ENCODE assay signal across 8 mouse cellular contexts in the genomic region with DNA sequence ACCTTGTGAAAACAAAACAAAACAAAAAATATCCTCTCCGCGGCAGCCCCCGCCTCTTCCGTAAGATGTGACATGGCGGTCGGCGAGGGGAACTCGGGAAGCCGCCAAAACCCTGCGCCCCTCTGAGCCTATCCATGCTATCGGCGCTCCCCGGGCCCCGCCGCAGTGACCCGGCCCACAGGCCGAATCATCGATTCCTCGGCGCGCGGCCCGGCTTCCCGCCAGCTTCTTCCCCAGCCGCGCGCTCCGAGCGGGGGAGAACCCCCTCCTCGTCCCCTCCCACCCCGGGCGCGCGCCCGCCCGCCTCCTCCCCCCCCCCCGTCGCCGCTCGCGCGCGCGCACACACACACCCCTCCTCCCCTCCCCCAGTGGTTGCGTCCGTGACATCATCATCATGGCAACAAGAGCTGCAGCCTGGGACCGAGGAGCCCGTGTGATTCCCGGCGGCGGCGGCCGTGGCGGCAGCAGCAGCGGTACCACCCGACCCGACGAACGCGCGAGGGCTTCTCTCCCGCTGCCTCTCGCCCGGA. TPM values are rescaled to one million over a fixed set of nuclear protein-coding genes. Genes with fewer than 3 reads are reported as not detected.
A peak's percentile ranks its signal among the peaks of the same experiment; 100 is the strongest.
DNase-seq lines count a peak whose midpoint lies in the region; ATAC-seq lines count a peak whose summit lies in the region.

A gene (plus strand): TSS at position 383 of the 530 bp plus-strand sequence.

- peak within 1 kb of the TSS; percentile 98 for H3K27ac ChIP-seq in brown adipose tissue, adult 24 weeks (replicated peaks; ENCODE audit: low read depth, low read length)
- peak within 1 kb of the TSS; percentile 97 for H3K27ac ChIP-seq in forebrain, embryonic 10.5 days
- H3K27ac ChIP-seq in heart, embryonic 14.5 days (replicated peaks in 1 of 2; ENCODE audit: control insufficient read depth in 1 of 2, insufficient read depth in 1 of 2, low read depth in 2 of 2, low read length in 2 of 2), result peak within 1 kb of the TSS; percentile 98 to 99
- peak within 1 kb of the TSS; percentile 96 for H3K27ac ChIP-seq in liver, embryonic 12.5 days

- peak within 1 kb of the TSS; percentile 97 for H3K4me3 ChIP-seq in brown adipose tissue, adult 24 weeks (ENCODE audit: insufficient read depth, low read depth, low read length)
- peak within 1 kb of the TSS; percentile 91 for H3K4me3 ChIP-seq in forebrain, embryonic 10.5 days
- peak within 1 kb of the TSS; percentile 64 to 95 for H3K4me3 ChIP-seq in heart, embryonic 14.5 days (ENCODE audit: control insufficient read depth in 1 of 2, insufficient read depth in 1 of 2, low read depth in 1 of 2, low read length in 2 of 2)
- H3K4me3 ChIP-seq in liver, embryonic 12.5 days, result peak within 1 kb of the TSS; percentile 94

- H3K36me3 ChIP-seq in forebrain, embryonic 10.5 days (replicated peaks), result peaks cover 17% of the 10 kb centered on the region
- no peaks in the 10 kb centered on the region for H3K36me3 ChIP-seq in heart, embryonic 14.5 days (ENCODE audit: control insufficient read depth, insufficient read depth, low read length)
- H3K36me3 ChIP-seq in liver, embryonic 12.5 days, result no peaks in the 10 kb centered on the region
- no peaks in the 10 kb centered on the region for H3K36me3 ChIP-seq in splenic B cell, adult 2 months (ENCODE audit: control insufficient read depth, insufficient read depth, low read length, poor library complexity, severe bottlenecking)

- no peaks in the 10 kb centered on the region for H3K27me3 ChIP-seq in forebrain, embryonic 10.5 days (ENCODE audit: poor library complexity, severe bottlenecking)
- H3K27me3 ChIP-seq in heart, embryonic 14.5 days (ENCODE audit: control insufficient read depth, insufficient read depth, low read length), result no peaks in the 10 kb centered on the region
- H3K27me3 ChIP-seq in liver, embryonic 12.5 days (replicated peaks), result no peaks in the 10 kb centered on the region
- H3K27me3 ChIP-seq in splenic B cell, adult 2 months (ENCODE audit: control insufficient read depth, insufficient read depth, low read length, poor library complexity, severe bottlenecking), result no peaks in the 10 kb centered on the region

- peak within 1 kb of the TSS; percentile 78 for H3K4me2 ChIP-seq in heart, embryonic 14.5 days (ENCODE audit: low read length)
- peak within 1 kb of the TSS; percentile 97 for H3K4me2 ChIP-seq in liver, embryonic 12.5 days

- under 1% methylated on average over 57 of the region's 64 CpGs for WGBS in forebrain, embryonic 10.5 days
- under 1% methylated on average over 47 of the region's 64 CpGs for WGBS in heart, embryonic 14.5 days
- under 1% methylated on average over 41 of the region's 64 CpGs for WGBS in liver, embryonic 12.5 days (ENCODE audit: insufficient replicate concordance)

- H3K9me3 ChIP-seq in forebrain, embryonic 10.5 days, result peaks cover 9% of the 10 kb centered on the region; the same call in 1 of the 2 replicates
- no peaks in the 10 kb centered on the region for H3K9me3 ChIP-seq in heart, embryonic 14.5 days (ENCODE audit: control insufficient read depth, low read length)
- H3K9me3 ChIP-seq in liver, embryonic 12.5 days (replicated peaks), result no peaks in the 10 kb centered on the region

- DNase-seq in CD8-positive naive resting alpha-beta T cell, adult 2 months (ENCODE audit: low read depth in 2 of 2, low spot score in 2 of 2), result peak; percentile 90 to 92
- peak; percentile 91 for DNase-seq in forebrain, embryonic 10.5 days (ENCODE audit: extremely low spot score, low spot score)
- peak; percentile 95 for DNase-seq in kidney, postnatal 14 days
- peak; percentile 95 for DNase-seq in naive thymus-derived CD4-positive, alpha-beta T cell, adult 2 months (ENCODE audit: low read depth)
- DNase-seq in splenic B cell, adult 2 months (ENCODE audit: low read depth, low spot score), result peak; percentile 94

- H3K9ac ChIP-seq in heart, embryonic 14.5 days (ENCODE audit: low read length), result peak within 1 kb of the TSS; percentile 93
- H3K9ac ChIP-seq in liver, embryonic 12.5 days, result peak within 1 kb of the TSS; percentile 97

- H3K4me1 ChIP-seq in brown adipose tissue, adult 24 weeks (ENCODE audit: control insufficient read depth, insufficient read depth, insufficient read length, low read length), result no peaks in the 10 kb centered on the region
- peaks cover 26% of the 10 kb centered on the region for H3K4me1 ChIP-seq in forebrain, embryonic 10.5 days
- peaks cover 0 to 17% of the 10 kb centered on the region in 2 experiments; a peak in 2 of 4 replicates for H3K4me1 ChIP-seq in heart, embryonic 14.5 days (ENCODE audit: control insufficient read depth in 2 of 2, insufficient read depth in 2 of 2, low read length in 2 of 2)
- peaks cover 26% of the 10 kb centered on the region for H3K4me1 ChIP-seq in liver, embryonic 12.5 days

- ATAC-seq in heart, embryonic 14.5 days (ENCODE audit: insufficient number of reproducible peaks, insufficient read depth, low FRiP score, low read depth), result peak; percentile 81
- ATAC-seq in liver, embryonic 12.5 days, result peak; percentile 71

RNA-seq across cellular contexts. Expression of the gene that starts here (rescaled TPM):
- 4.3 and 6.9 TPM in 2 replicates for polyA plus RNA-seq in brown adipose tissue, adult 24 weeks (2012; ENCODE audit: insufficient read depth, insufficient read length, missing spikeins)
- 11.6 and 13.9 TPM in 2 replicates for polyA plus RNA-seq in forebrain, embryonic 10.5 days (2016; fragmentation: Nextera tagmentation; extraction: Ambion mirVana)
- 16.4 and 17.5 TPM in 2 replicates for polyA plus RNA-seq in heart, embryonic 14.5 days (2014; fragmentation: Nextera tagmentation; extraction: Ambion mirVana)
- polyA plus RNA-seq in liver, embryonic 12.5 days (2016; fragmentation: Nextera tagmentation; extraction: Ambion mirVana), result 4.6 and 5.2 TPM in 2 replicates

Comparison
In these comparisons a context has a peak if more than half of its experiments do, and no peak if none do; other contexts are left out.
1. Peak in every context shown above with its lines: DNase-seq, ATAC-seq, H3K4me3 ChIP-seq and H3K27ac ChIP-seq.